Mouse (Mus musculus) embryo, embryonic 11 days (tissue): ENCODE measurements at regions not wholly inside any gene's neighbourhood (a gene's known extent, or its start where the extent isn't known, plus 50 kb on each side); places are given as distances from the start of the nearest gene placed in this dataset.

Source experiments
- DNase-seq: peaks from one replicate; pipeline ENCODE4 v3.0.0-alpha.2; 2015

- no peak for DNase-seq
Observed at GRCm38 (mm10) chr1:103057006-103057405, 1711.3 kb upstream of the Cdh20 start.

GRCm38 (mm10) chr1:103071045-103071444, 1697.3 kb upstream of the Cdh20 start:
- DNase-seq, result no peak

- no peak for DNase-seq
Observed at GRCm38 (mm10) chr1:103076645-103077044, 1691.7 kb upstream of the Cdh20 start.

- DNase-seq, result peak; percentile 6
Observed at GRCm38 (mm10) chr1:103093908-103094648, 1674.3 kb upstream of the Cdh20 start.
